In genomic region chr2:93446606-93447353, GRCm38 (mm10) we compare ENCODE assay signal across 13 mouse cellular contexts. TPM values are rescaled to one million over a fixed set of nuclear protein-coding genes. Genes with fewer than 3 reads are reported as not detected.
DNase-seq lines count a peak whose midpoint lies in the region; ATAC-seq and TF ChIP-seq lines count a peak whose summit lies in the region.
"Had no signal": no experiment of that assay in that cellular context is flagged by ENCODE, and none has a peak within 500 bp of the region (broad histone marks: within the 10 kb centered on the region; RNA-seq: fewer than 3 reads in every experiment).

No protein-coding gene starts in this region.

- no peak for TF ChIP-seq POLR2A in testis, adult 2 months (IDR thresholded peaks at IDR 0.05; ENCODE audit: control insufficient read depth, low read depth, low read length)

- H3K9me3 ChIP-seq in hindbrain, embryonic 12.5 days (replicated peaks) = no peaks in the 10 kb centered on the region
- no peaks in the 10 kb centered on the region for H3K9me3 ChIP-seq in hindbrain, embryonic 14.5 days (ENCODE audit: control insufficient read depth, low read length)
- H3K9me3 ChIP-seq in intestine, postnatal 0 days (ENCODE audit: control insufficient read depth) = no peaks in the 10 kb centered on the region
- H3K9me3 ChIP-seq: heart, embryonic 13.5 days; limb, embryonic 15.5 days had no signal

- DNase-seq in hindbrain, embryonic 14.5 days (ENCODE audit: low spot score) = no peak
- no peak for DNase-seq in testis, postnatal 14 days (ENCODE audit: low spot score)
- DNase-seq in MN1 (ENCODE audit: low spot score) = no peak
- no peak for DNase-seq in gastrocnemius, adult 8-10 months (ENCODE audit: low spot score in 2 of 2)
- DNase-seq: cerebellum, adult 11-12 months; gastrocnemius, postnatal 10 days had no signal

- H3K36me3 ChIP-seq in hindbrain, embryonic 12.5 days = no peaks in the 10 kb centered on the region
- no peaks in the 10 kb centered on the region for H3K36me3 ChIP-seq in hindbrain, embryonic 14.5 days (replicated peaks; ENCODE audit: control insufficient read depth, insufficient read depth)
- no peaks in the 10 kb centered on the region for H3K36me3 ChIP-seq in testis, adult 2 months (ENCODE audit: control insufficient read depth, insufficient read depth, low read length)
- 0 out of 2 replicates have a peak, but pooled peaks cover 5% of the 10 kb centered on the region for H3K36me3 ChIP-seq in intestine, postnatal 0 days (ENCODE audit: control insufficient read depth, insufficient read depth)
- H3K36me3 ChIP-seq: heart, embryonic 13.5 days; limb, embryonic 15.5 days had no signal

- no peak overlapping the region for H3K27ac ChIP-seq in hindbrain, embryonic 12.5 days
- H3K27ac ChIP-seq in hindbrain, embryonic 14.5 days = no peak overlapping the region
- peak overlapping the region; percentile 26; the same call in 1 of the 2 replicates for H3K27ac ChIP-seq in testis, adult 2 months (ENCODE audit: control insufficient read depth, insufficient read depth, low read depth, low read length)
- H3K27ac ChIP-seq in intestine, postnatal 0 days (ENCODE audit: low read depth, low read length) = peak overlapping the region; percentile 80
- H3K27ac ChIP-seq: heart, embryonic 13.5 days; left cerebral cortex, adult 2 months; limb, embryonic 15.5 days had no signal

- 65% methylated on average over 13 of the region's 13 CpGs for WGBS in hindbrain, embryonic 12.5 days
- WGBS in hindbrain, embryonic 14.5 days = 70% methylated on average over 13 of the region's 13 CpGs
- WGBS in intestine, postnatal 0 days = 52% methylated on average over 13 of the region's 13 CpGs

- peaks cover 24% of the 10 kb centered on the region for H3K4me1 ChIP-seq in hindbrain, embryonic 12.5 days
- H3K4me1 ChIP-seq in hindbrain, embryonic 14.5 days (replicated peaks; ENCODE audit: control insufficient read depth, insufficient read depth, low read length) = no peaks in the 10 kb centered on the region
- peaks cover 4% of the 10 kb centered on the region; the same call in 1 of the 2 replicates for H3K4me1 ChIP-seq in testis, adult 2 months (ENCODE audit: control insufficient read depth, insufficient read depth, low read length)
- H3K4me1 ChIP-seq in intestine, postnatal 0 days (replicated peaks; ENCODE audit: control insufficient read depth, insufficient read depth, low read length) = peaks cover 23% of the 10 kb centered on the region

- no peak overlapping the region for H3K4me3 ChIP-seq in hindbrain, embryonic 12.5 days
- H3K4me3 ChIP-seq in hindbrain, embryonic 14.5 days (replicated peaks; ENCODE audit: low read length) = no peak overlapping the region
- H3K4me3 ChIP-seq in testis, adult 2 months (ENCODE audit: control insufficient read depth, low read depth, low read length) = no peak overlapping the region
- no peak overlapping the region for H3K4me3 ChIP-seq in intestine, postnatal 0 days (ENCODE audit: low read depth, low read length)
- H3K4me3 ChIP-seq: heart, embryonic 13.5 days; left cerebral cortex, adult 2 months; limb, embryonic 15.5 days had no signal

- peak; percentile 7; the same call in 1 of the 2 replicates for ATAC-seq in hindbrain, embryonic 12.5 days (ENCODE audit: low FRiP score)
- ATAC-seq in hindbrain, embryonic 14.5 days (ENCODE audit: low FRiP score) = no peak
- ATAC-seq in intestine, postnatal 0 days = no peak
- ATAC-seq: midbrain, embryonic 16.5 days had no signal

- no peak overlapping the region for H3K9ac ChIP-seq in hindbrain, embryonic 12.5 days
- no peak overlapping the region for H3K9ac ChIP-seq in hindbrain, embryonic 14.5 days
- H3K9ac ChIP-seq in intestine, postnatal 0 days (ENCODE audit: low read depth, low read length) = no peak overlapping the region
- H3K9ac ChIP-seq: heart, embryonic 13.5 days; limb, embryonic 15.5 days had no signal

- no peaks in the 10 kb centered on the region; the same call in 1 of the 2 replicates for H3K27me3 ChIP-seq in hindbrain, embryonic 12.5 days
- no peaks in the 10 kb centered on the region for H3K27me3 ChIP-seq in hindbrain, embryonic 14.5 days (ENCODE audit: control insufficient read depth, insufficient read depth, low read length)
- H3K27me3 ChIP-seq in testis, adult 2 months (ENCODE audit: control insufficient read depth, insufficient read depth, low read length) = no peaks in the 10 kb centered on the region
- H3K27me3 ChIP-seq in intestine, postnatal 0 days (replicated peaks; ENCODE audit: control insufficient read depth, insufficient read depth, low read length) = no peaks in the 10 kb centered on the region
- H3K27me3 ChIP-seq: limb, embryonic 15.5 days had no signal

- no peak for TF ChIP-seq CTCF in testis, adult 2 months (IDR thresholded peaks at IDR 0.05; ENCODE audit: control insufficient read depth, insufficient read depth, insufficient replicate concordance, low read depth, low read length)
- no peak for TF ChIP-seq CTCF in intestine, postnatal 0 days (IDR thresholded peaks at IDR 0.05; ENCODE audit: low read depth)

- no peak overlapping the region for H3K4me2 ChIP-seq in hindbrain, embryonic 12.5 days (replicated peaks)
- no peak overlapping the region for H3K4me2 ChIP-seq in hindbrain, embryonic 14.5 days (replicated peaks)
- no peak overlapping the region for H3K4me2 ChIP-seq in intestine, postnatal 0 days (replicated peaks; ENCODE audit: low read depth)
- H3K4me2 ChIP-seq: heart, embryonic 13.5 days; limb, embryonic 15.5 days had no signal

RNA-seq across cellular contexts. Expression of gene Cd82, which starts 16.2 kb away (rescaled TPM):
- 13.2 and 15.4 TPM in 2 replicates for polyA plus RNA-seq in hindbrain, embryonic 12.5 days (2016; fragmentation: Nextera tagmentation; extraction: Ambion mirVana)
- 14.2 and 20.0 TPM in 2 replicates for polyA plus RNA-seq in hindbrain, embryonic 14.5 days (2014; fragmentation: Nextera tagmentation; extraction: Ambion mirVana)
- 29.9 and 31.7 TPM in 2 replicates for polyA plus RNA-seq in testis, adult 2 months (2012; rRNA removed)
- 184 and 199 TPM in 2 replicates for polyA plus RNA-seq in intestine, postnatal 0 days (2015; fragmentation: Nextera tagmentation; extraction: Ambion mirVana)
- 10 to 100 TPM in 1 of 4 experiments, 1 to 10 TPM in 3; 7.6 to 10.1 (median 9.8) TPM for total RNA-seq in gastrocnemius, adult 8-10 months (2022)

Comparison
In these comparisons a context has a peak if more than half of its experiments do, and no peak if none do; other contexts are left out.
1. H3K27ac ChIP-seq: peak in testis, adult 2 months (single experiment) and intestine, postnatal 0 days (single experiment); none in hindbrain, embryonic 12.5 days (single experiment) and hindbrain, embryonic 14.5 days (single experiment).